ENCODE assay signal across 10 mouse cellular contexts in the genomic region with DNA sequence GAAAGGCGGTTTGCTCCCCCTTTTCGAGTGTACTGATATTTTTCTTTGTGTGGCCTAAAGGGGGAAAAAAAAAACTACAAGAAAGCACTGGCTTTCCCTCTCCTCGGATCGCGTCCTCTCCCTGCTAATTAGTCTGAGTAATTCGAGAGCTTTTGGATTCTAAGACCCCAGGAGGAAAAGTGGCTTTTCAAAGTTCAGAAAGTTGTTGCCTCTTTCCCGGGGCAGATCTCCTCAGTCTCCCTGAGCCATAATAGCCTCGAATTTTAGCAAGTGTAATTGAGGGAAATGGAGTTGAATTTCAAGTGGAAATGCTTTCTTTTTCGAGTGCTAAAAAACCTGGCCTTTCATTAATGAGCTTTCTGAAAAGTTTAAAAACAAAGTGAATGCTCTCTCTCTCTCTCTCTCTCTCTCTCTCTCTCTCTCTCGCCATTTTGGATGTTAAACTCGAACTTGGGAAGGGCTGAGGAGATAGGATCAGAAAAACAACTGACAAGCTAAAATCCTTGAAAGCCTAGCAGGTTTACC. TPM values are rescaled to one million over a fixed set of nuclear protein-coding genes. Genes with fewer than 3 reads are reported as not detected.
A peak's percentile ranks its signal among the peaks of the same experiment; 100 is the strongest.
DNase-seq lines count a peak whose midpoint lies in the region; ATAC-seq and TF ChIP-seq lines count a peak whose summit lies in the region.
"Had no signal": no experiment of that assay in that cellular context is flagged by ENCODE, and none has a peak within 500 bp of the region (broad histone marks: within the 10 kb centered on the region; RNA-seq: fewer than 3 reads in every experiment).

No protein-coding gene starts in this region.

- no peak for ATAC-seq in heart, embryonic 12.5 days (ENCODE audit: insufficient number of reproducible peaks, low FRiP score)
- no peak for ATAC-seq in G1E (ENCODE audit: extremely low read depth, insufficient number of reproducible peaks, low FRiP score, poor library complexity, severe bottlenecking)
- no peak for ATAC-seq in forebrain, embryonic 14.5 days
- ATAC-seq in midbrain, embryonic 14.5 days (ENCODE audit: low FRiP score, low TSS enrichment) = no peak

- H3K9ac ChIP-seq in heart, embryonic 12.5 days = no peak overlapping the region
- peak overlapping the region; percentile 96 for H3K9ac ChIP-seq in forebrain, embryonic 14.5 days (ENCODE audit: low read length)
- no peak overlapping the region; the same call in 1 of the 2 replicates for H3K9ac ChIP-seq in midbrain, embryonic 14.5 days (replicated peaks; ENCODE audit: low read length)

- peaks cover 88% of the 10 kb centered on the region for H3K27me3 ChIP-seq in heart, embryonic 12.5 days (replicated peaks)
- H3K27me3 ChIP-seq in G1E (ENCODE audit: insufficient read depth, low read length) = peaks cover 20% of the 10 kb centered on the region
- peaks cover 26% of the 10 kb centered on the region for H3K27me3 ChIP-seq in forebrain, embryonic 14.5 days (replicated peaks; ENCODE audit: control insufficient read depth, insufficient read depth, low read length)
- H3K27me3 ChIP-seq in midbrain, embryonic 14.5 days (ENCODE audit: control insufficient read depth, insufficient read depth, low read length) = peaks cover 96% of the 10 kb centered on the region

- H3K9me3 ChIP-seq in heart, embryonic 12.5 days (replicated peaks) = no peaks in the 10 kb centered on the region
- H3K9me3 ChIP-seq in G1E (replicated peaks) = no peaks in the 10 kb centered on the region
- H3K9me3 ChIP-seq in forebrain, embryonic 14.5 days (replicated peaks; ENCODE audit: control insufficient read depth, low read length) = no peaks in the 10 kb centered on the region
- no peaks in the 10 kb centered on the region for H3K9me3 ChIP-seq in midbrain, embryonic 14.5 days (ENCODE audit: control insufficient read depth, low read length)

- no peaks in the 10 kb centered on the region for H3K36me3 ChIP-seq in heart, embryonic 12.5 days
- H3K36me3 ChIP-seq in G1E (replicated peaks) = peaks cover 22% of the 10 kb centered on the region
- no peaks in the 10 kb centered on the region for H3K36me3 ChIP-seq in forebrain, embryonic 14.5 days (ENCODE audit: control insufficient read depth, insufficient read depth, low read length)
- no peaks in the 10 kb centered on the region for H3K36me3 ChIP-seq in midbrain, embryonic 14.5 days (ENCODE audit: control insufficient read depth, insufficient read depth, low read length)

- peaks cover 32% of the 10 kb centered on the region for H3K4me1 ChIP-seq in heart, embryonic 12.5 days (replicated peaks)
- H3K4me1 ChIP-seq in G1E (ENCODE audit: insufficient read depth, low read depth, low read length) = peaks cover 66% of the 10 kb centered on the region
- H3K4me1 ChIP-seq in forebrain, embryonic 14.5 days (ENCODE audit: control insufficient read depth, insufficient read depth, low read length) = peaks cover 30% of the 10 kb centered on the region
- H3K4me1 ChIP-seq in midbrain, embryonic 14.5 days (ENCODE audit: control insufficient read depth, insufficient read depth, low read length) = peaks cover 8% of the 10 kb centered on the region

- intact Hi-C loops in heart, postnatal 36 days (cut with DNase I) = loop anchor here (5.0 kb wide), 1 partner anchor 225 kb away; a partner anchor contains a TSS

- DNase-seq in heart, postnatal 36 days = no peak
- DNase-seq in G1E (ENCODE audit: low spot score) = no peak
- DNase-seq in forebrain, embryonic 14.5 days (ENCODE audit: low spot score) = peak; percentile 37
- no peak for DNase-seq in midbrain, embryonic 14.5 days
- no peak for DNase-seq in frontal cortex, postnatal 25 days (ENCODE audit: low spot score in 2 of 2)
- no peak for DNase-seq in adrenal gland, postnatal 14 days
- no peak for DNase-seq in kidney, adult 8-10 months
- DNase-seq: kidney, postnatal 36 days had no signal

- peak overlapping the region; percentile 83; the same call in 1 of the 2 replicates for H3K4me2 ChIP-seq in heart, embryonic 12.5 days
- peak overlapping the region; percentile 66 for H3K4me2 ChIP-seq in forebrain, embryonic 14.5 days (ENCODE audit: low read length)
- H3K4me2 ChIP-seq in midbrain, embryonic 14.5 days (ENCODE audit: low read length) = peak overlapping the region; percentile 54

- no peak overlapping the region; the same call in 1 of the 2 replicates for H3K4me3 ChIP-seq in heart, embryonic 12.5 days
- H3K4me3 ChIP-seq in G1E (ENCODE audit: low read depth, low read length) = peak overlapping the region; percentile 84
- H3K4me3 ChIP-seq in forebrain, embryonic 14.5 days (ENCODE audit: low read depth, low read length) = peak overlapping the region; percentile 67
- H3K4me3 ChIP-seq in midbrain, embryonic 14.5 days (replicated peaks; ENCODE audit: low read depth, low read length) = peak overlapping the region; percentile 35

- WGBS in heart, embryonic 12.5 days = under 1% methylated on average over 11 of the region's 11 CpGs
- WGBS in forebrain, embryonic 14.5 days = under 1% methylated on average over 11 of the region's 11 CpGs
- WGBS in midbrain, embryonic 14.5 days = under 1% methylated on average over 11 of the region's 11 CpGs

- no peak for TF ChIP-seq CTCF in G1E (IDR thresholded peaks at IDR 0.05; ENCODE audit: low read depth, low read length)

- no peak overlapping the region for H3K27ac ChIP-seq in heart, embryonic 12.5 days (ENCODE audit: poor library complexity, severe bottlenecking)
- H3K27ac ChIP-seq in forebrain, embryonic 14.5 days (ENCODE audit: low read depth, low read length) = peak overlapping the region; percentile 93
- H3K27ac ChIP-seq in midbrain, embryonic 14.5 days (replicated peaks; ENCODE audit: low read depth, low read length) = no peak overlapping the region

RNA-seq across cellular contexts. Expression of a gene that starts 8.3 kb away (rescaled TPM):
- polyA plus RNA-seq in heart, embryonic 12.5 days (2016; fragmentation: Nextera tagmentation; extraction: Ambion mirVana) = 0.28 and 0.46 TPM in 2 replicates
- total RNA-seq in heart, postnatal 36 days (2021) = not detected
- total RNA-seq in G1E (2014; fragmentation: Nextera tagmentation) (98.2 and 117 TPM in 2 replicates), G1E (2017) (67.3 and 71.0 TPM in 2 replicates)
- 36.4 and 37.9 TPM in 2 replicates for polyA plus RNA-seq in G1E (2012)
- 44.5 and 51.8 TPM in 2 replicates for polyA plus RNA-seq in forebrain, embryonic 14.5 days (2014; fragmentation: Nextera tagmentation; extraction: Ambion mirVana)
- 20.7 and 22.9 TPM in 2 replicates for polyA plus RNA-seq in midbrain, embryonic 14.5 days (2014; fragmentation: Nextera tagmentation; extraction: Ambion mirVana)
- total RNA-seq in adrenal gland, postnatal 14 days (2021) = 0.83 TPM in 1 of 2 replicates, not detected in the other
- total RNA-seq: liver, adult 2 months had no signal
- polyA plus RNA-seq: liver, adult 2 months had no signal

Comparison
In these comparisons a context has a peak if more than half of its experiments do, and no peak if none do; other contexts are left out.
1. RNA of a gene that starts 8.3 kb away (polyA plus RNA-seq): 44.5 to 51.8 TPM in forebrain, embryonic 14.5 days, 36.4 to 37.9 TPM in G1E and 20.7 to 22.9 TPM in midbrain, embryonic 14.5 days; 0.28 to 0.46 TPM in heart, embryonic 12.5 days; every median in the first group is over 10 times any median in the second.
2. Peak in every context shown above with its lines, with median percentiles within 50 percentile points of each other: H3K4me2 ChIP-seq.